Mouse (Mus musculus) limb, embryonic 11.5 days (tissue): ENCODE measurements around the gene Gm28047. TPM values are rescaled to one million over a fixed set of nuclear protein-coding genes. Genes with fewer than 3 reads are reported as not detected.
A peak's percentile ranks its signal among the peaks of the same experiment; 100 is the strongest.

Experiments used
- ATAC-seq: fragments of 200-750 bp; cut with Nextera tagmentation; 2 replicates; pipeline ENCODE4 v1.8.0; 2017; ENCODE audit warnings: low read depth; ENCODE audit not compliant: insufficient number of reproducible peaks, low FRiP score, low TSS enrichment
- DNase-seq: peaks from one replicate; pipeline ENCODE4 v3.0.0-alpha.2; 2015; ENCODE audit warnings: low spot score
- H3K27ac ChIP-seq: fragments of 300-500 bp; sonication (generic); replicated peaks from 2 replicates; pipeline ENCODE4 v1.5.1; 2014; ENCODE audit warnings: low read depth, mild to moderate bottlenecking, low read length
- H3K27me3 ChIP-seq: fragments of 300-500 bp; sonication (generic); 2 replicates; pipeline ENCODE4 v1.6.1; 2014; ENCODE audit warnings: mild to moderate bottlenecking, low read length, mixed read lengths; ENCODE audit not compliant: control insufficient read depth, insufficient read depth
- H3K36me3 ChIP-seq: fragments of 300-500 bp; sonication (generic); 2 replicates; pipeline ENCODE4 v1.6.1; 2014; ENCODE audit warnings: mild to moderate bottlenecking, low read length, moderate library complexity, mixed read lengths; ENCODE audit not compliant: control insufficient read depth, insufficient read depth
- H3K4me1 ChIP-seq: fragments of 300-500 bp; sonication (generic); 2 replicates; pipeline ENCODE4 v1.6.1; 2014; ENCODE audit warnings: low read length, mixed read lengths; ENCODE audit not compliant: control insufficient read depth, insufficient read depth
- H3K4me2 ChIP-seq: fragments of 300-500 bp; sonication (generic); 2 replicates; pipeline ENCODE4 v1.6.1; 2014; ENCODE audit warnings: low read depth, mild to moderate bottlenecking, moderate library complexity; ENCODE audit not compliant: severe bottlenecking
- H3K4me3 ChIP-seq: fragments of 300-500 bp; sonication (generic); 2 replicates; pipeline ENCODE4 v1.5.1; 2014; ENCODE audit warnings: low read depth, low read length
- H3K9ac ChIP-seq: fragments of 300-500 bp; sonication (generic); 2 replicates; pipeline ENCODE4 v1.6.1; 2014; ENCODE audit warnings: mild to moderate bottlenecking, low read length
- H3K9me3 ChIP-seq: fragments of 300-500 bp; sonication (generic); 2 replicates; pipeline ENCODE4 v1.6.1; 2016; ENCODE audit warnings: low read length; ENCODE audit not compliant: control insufficient read depth
- WGBS: fragments of 180-500 bp; shearing (Covaris S2); extraction: QIAGEN DNeasy Blood & Tissue Kit; methylation state at CpG from one replicate; pipeline ENCODE4 v1.1.7; 2014; 5-methylcytosine and 5-hydroxymethylcytosine counted together
- polyA plus RNA-seq: library from polyadenylated mRNA; unstranded; fragments of >200 nt; fragmentation: Nextera tagmentation; extraction: Ambion mirVana; gene quantifications from 2 replicates; pipeline ENCODE4 v1.2.1, GENCODE M21; 2014

Gene Gm28047
- polyA plus RNA-seq, 1 experiment from 2014 or later = not detected

GRCm38 (mm10) chr15:102531586-102531985, 93.3 kb downstream of the Gm28047 start:
- WGBS = 66% methylated on average over 4 of the region's 4 CpGs
- no peak for ATAC-seq
- peaks cover 11% of the 10 kb centered on the region; the same call in 1 of the 2 replicates for H3K36me3 ChIP-seq

GRCm38 (mm10) chr15:102530566-102530965, 94.3 kb downstream of the Gm28047 start:
- H3K36me3 ChIP-seq = peaks cover 11% of the 10 kb centered on the region; the same call in 1 of the 2 replicates
- H3K9ac ChIP-seq = no peak overlapping the region
- no peaks in the 10 kb centered on the region for H3K9me3 ChIP-seq
- 85% methylated on average over 4 of the region's 4 CpGs for WGBS
- H3K4me2 ChIP-seq = no peak overlapping the region
- ATAC-seq = no peak
- no peak overlapping the region for H3K27ac ChIP-seq
- no peaks in the 10 kb centered on the region for H3K27me3 ChIP-seq
- H3K4me1 ChIP-seq = no peaks in the 10 kb centered on the region
- no peak for DNase-seq
- H3K4me3 ChIP-seq = no peak overlapping the region

More at GRCm38 (mm10) chr15:102531586-102531985, 93.3 kb downstream of the Gm28047 start:
- DNase-seq = no peak
- no peaks in the 10 kb centered on the region for H3K27me3 ChIP-seq
- no peaks in the 10 kb centered on the region for H3K4me1 ChIP-seq
- no peak overlapping the region for H3K9ac ChIP-seq
- H3K27ac ChIP-seq = no peak overlapping the region
- H3K9me3 ChIP-seq = no peaks in the 10 kb centered on the region
- H3K4me2 ChIP-seq = no peak overlapping the region
- H3K4me3 ChIP-seq = no peak overlapping the region

- no peaks in the 10 kb centered on the region for H3K9me3 ChIP-seq
- no peak overlapping the region for H3K9ac ChIP-seq
- WGBS = 100% methylated on average over 1 of the region's 1 CpGs
- H3K27me3 ChIP-seq = no peaks in the 10 kb centered on the region
- no peak overlapping the region for H3K4me3 ChIP-seq
- ATAC-seq = no peak
- H3K36me3 ChIP-seq = peaks cover 14% of the 10 kb centered on the region; the same call in 1 of the 2 replicates
- no peak overlapping the region for H3K27ac ChIP-seq
- no peaks in the 10 kb centered on the region for H3K4me1 ChIP-seq
- no peak overlapping the region for H3K4me2 ChIP-seq
- no peak for DNase-seq
These were observed 96.5 kb downstream of the Gm28047 start for GRCm38 (mm10) chr15:102528396-102528795.

- H3K9ac ChIP-seq = no peak overlapping the region
- no peaks in the 10 kb centered on the region for H3K9me3 ChIP-seq
- no peak for DNase-seq
- 74% methylated on average over 3 of the region's 3 CpGs for WGBS
- H3K4me1 ChIP-seq = no peaks in the 10 kb centered on the region
- no peak overlapping the region for H3K4me3 ChIP-seq
- no peak for ATAC-seq
- peaks cover 14% of the 10 kb centered on the region; the same call in 1 of the 2 replicates for H3K36me3 ChIP-seq
- no peak overlapping the region for H3K27ac ChIP-seq
- H3K27me3 ChIP-seq = no peaks in the 10 kb centered on the region
- no peak overlapping the region for H3K4me2 ChIP-seq
These were observed 96.9 kb downstream of the Gm28047 start for GRCm38 (mm10) chr15:102527936-102528335.

- Histone ChIP-seq H3K9me3 (no peaks in the 10 kb centered on the region), H3K27ac (no peak overlapping the region), H3K4me2 (no peak overlapping the region), H3K4me3 (no peak overlapping the region), H3K4me1 (no peaks in the 10 kb centered on the region), H3K9ac (no peak overlapping the region), H3K27me3 (no peaks in the 10 kb centered on the region), H3K36me3 (peaks cover 22% of the 10 kb centered on the region)
- DNase-seq (no peak), ATAC-seq (no peak)
- 83% methylated on average over 6 of the region's 6 CpGs for WGBS
These were observed 98.5 kb downstream of the Gm28047 start for GRCm38 (mm10) chr15:102526111-102527002.

- Histone ChIP-seq H3K9me3 (no peaks in the 10 kb centered on the region), H3K27me3 (no peaks in the 10 kb centered on the region), H3K36me3 (peaks cover 22% of the 10 kb centered on the region), H3K27ac (no peak within 1 kb of the TSS), H3K9ac (peak within 1 kb of the TSS; percentile 18; the same call in 1 of the 2 replicates), H3K4me2 (no peak within 1 kb of the TSS), H3K4me1 (no peaks in the 10 kb centered on the region), H3K4me3 (no peak within 1 kb of the TSS)
- WGBS = 8% methylated on average over 3 of the region's 3 CpGs
- ATAC-seq (no peak), DNase-seq (peak; percentile 89)
These were observed 99.9 kb downstream of the Gm28047 start, which contains the start of gene Npff for GRCm38 (mm10) chr15:102524892-102525485. TSS of gene Npff (minus strand) at chr15:102524942.

- ATAC-seq = no peak
These were observed 103.4 kb downstream of the Gm28047 start for GRCm38 (mm10) chr15:102521480-102521879.

GRCm38 (mm10) chr15:102520416-102520815, 104.5 kb downstream of the Gm28047 start:
- 82% methylated on average over 4 of the region's 4 CpGs for WGBS
- Histone ChIP-seq H3K9ac (no peak overlapping the region), H3K4me1 (peaks cover 3% of the 10 kb centered on the region; the same call in 1 of the 2 replicates), H3K27ac (no peak overlapping the region), H3K4me2 (no peak overlapping the region), H3K27me3 (no peaks in the 10 kb centered on the region), H3K36me3 (peaks cover 14% of the 10 kb centered on the region), H3K9me3 (no peaks in the 10 kb centered on the region), H3K4me3 (no peak overlapping the region)
- ATAC-seq = no peak
- DNase-seq = no peak

More at GRCm38 (mm10) chr15:102521480-102521879, 103.4 kb downstream of the Gm28047 start:
- Histone ChIP-seq H3K4me1 (0 out of 2 replicates have a peak, but pooled peaks cover 3% of the 10 kb centered on the region), H3K9me3 (no peaks in the 10 kb centered on the region), H3K27me3 (no peaks in the 10 kb centered on the region), H3K4me2 (no peak overlapping the region), H3K27ac (no peak overlapping the region), H3K9ac (no peak overlapping the region), H3K4me3 (no peak overlapping the region), H3K36me3 (peaks cover 14% of the 10 kb centered on the region)
- 89% methylated on average over 4 of the region's 4 CpGs for WGBS
- no peak for DNase-seq
